Mouse (Mus musculus): ENCODE results near the gene Poc1a.

GRCm38 (mm10) chr9:106355217-106355974, 74.5 kb downstream of the Poc1a start:
- TF ChIP-seq CTCF (conservative IDR thresholded peaks at IDR 0.05; ENCODE audit: insufficient read depth, insufficient read length, low read depth, low read length) (no peak), POLR2A (IDR thresholded peaks at IDR 0.05; ENCODE audit: low read depth, low read length) (no peak)
